Mouse (Mus musculus) 3T3-L1 (cell line): ENCODE data around the gene Rpl18.

ENCODE experiments used
- DNase-seq: peaks from one replicate; pipeline ENCODE4 v3.0.0-alpha.2; 2015; ENCODE audit warnings: low read depth, low spot score

Gene Rpl18

DNA sequence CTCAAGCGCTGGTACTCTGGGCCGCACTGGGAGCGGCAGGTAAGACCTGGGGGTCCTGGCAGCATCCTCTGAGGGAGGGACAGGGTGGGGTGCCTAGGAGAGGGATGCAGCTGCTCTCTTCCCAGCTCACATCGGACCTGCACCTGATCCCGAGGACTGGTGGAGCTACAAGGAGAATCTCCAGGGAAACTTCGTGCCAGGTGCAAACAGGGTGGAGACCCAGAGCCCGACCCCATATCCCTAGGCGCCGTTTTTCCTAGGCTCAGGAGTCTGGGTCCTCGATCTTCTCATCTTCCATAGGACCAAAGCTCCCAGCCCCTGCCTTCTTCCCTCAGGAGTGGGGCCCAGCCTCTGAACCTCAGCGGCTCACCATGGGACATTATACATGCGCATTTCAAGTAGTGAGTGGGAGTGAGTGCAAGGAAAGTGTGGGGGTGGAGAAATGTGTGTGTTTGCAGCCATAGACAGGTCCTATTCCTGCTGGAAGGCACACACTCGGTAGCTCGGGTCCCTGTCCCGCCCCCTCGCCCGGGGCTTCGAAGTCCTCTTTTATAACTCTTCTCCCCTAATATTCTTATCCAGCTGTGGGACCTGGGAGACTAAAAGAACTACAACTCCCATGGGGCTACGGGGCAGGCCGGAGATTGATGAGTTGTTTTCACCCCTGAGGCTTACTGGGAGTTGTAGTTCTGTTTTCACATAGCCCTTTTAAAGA is 14.8 kb upstream of the Rpl18 start:
- peak; percentile 87 for DNase-seq

DNA sequence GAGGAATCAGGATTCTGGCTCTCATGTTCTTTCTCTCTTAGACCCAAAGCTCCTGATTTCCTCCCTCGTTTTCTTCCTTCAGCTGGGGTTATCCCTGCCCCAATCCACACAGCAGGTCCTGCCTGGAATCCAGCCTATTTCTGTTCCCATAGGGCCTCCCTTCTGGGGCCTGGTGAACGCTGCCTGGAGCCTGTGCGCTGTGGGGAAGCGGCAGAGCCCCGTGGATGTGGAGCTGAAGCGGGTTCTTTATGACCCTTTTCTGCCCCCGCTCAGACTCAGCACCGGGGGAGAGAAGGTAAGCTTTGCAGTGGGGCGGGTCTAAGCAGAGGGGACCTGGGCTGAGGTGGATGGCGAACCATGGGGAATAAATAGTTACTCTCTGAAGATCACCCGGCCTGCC is 14.2 kb upstream of the Rpl18 start:
- DNase-seq, result no peak

DNA sequence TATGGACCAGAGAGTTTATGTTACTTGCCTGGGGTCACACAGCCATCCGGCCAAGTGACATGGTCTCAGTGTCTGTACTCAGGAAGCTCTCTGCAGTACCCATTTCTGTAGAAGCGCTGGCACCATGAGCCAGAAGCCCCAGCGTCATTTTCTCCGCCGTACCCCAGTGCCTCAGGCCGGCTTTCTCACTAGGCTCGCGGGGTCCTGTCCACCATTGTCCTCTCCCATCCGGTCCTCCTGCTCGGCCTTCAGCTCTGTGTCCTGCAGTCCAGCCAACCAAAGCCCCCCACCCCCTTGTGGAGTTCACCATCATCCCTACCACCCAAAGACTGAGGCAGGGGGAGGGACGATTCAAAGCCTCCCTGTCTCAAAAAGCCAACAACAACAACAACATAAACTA is 13.7 kb upstream of the Rpl18 start:
- DNase-seq, result no peak

DNA sequence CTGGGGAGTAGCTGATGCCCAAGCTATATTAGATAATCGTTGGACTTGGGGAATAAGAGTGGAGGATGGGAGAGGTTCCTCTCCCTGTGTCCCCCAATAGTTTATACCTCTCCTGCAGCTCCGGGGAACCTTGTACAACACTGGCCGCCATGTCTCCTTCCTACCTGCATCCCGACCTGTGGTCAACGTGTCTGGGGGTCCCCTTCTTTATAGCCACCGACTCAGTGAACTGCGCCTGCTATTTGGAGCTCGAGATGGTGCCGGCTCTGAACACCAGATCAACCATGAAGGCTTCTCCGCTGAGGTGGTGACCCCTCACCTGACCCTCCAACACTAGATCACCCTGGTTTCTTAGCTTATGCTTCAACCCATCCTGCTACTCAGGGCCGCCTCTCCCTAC is 12.9 kb upstream of the Rpl18 start:
- no peak for DNase-seq

DNA sequence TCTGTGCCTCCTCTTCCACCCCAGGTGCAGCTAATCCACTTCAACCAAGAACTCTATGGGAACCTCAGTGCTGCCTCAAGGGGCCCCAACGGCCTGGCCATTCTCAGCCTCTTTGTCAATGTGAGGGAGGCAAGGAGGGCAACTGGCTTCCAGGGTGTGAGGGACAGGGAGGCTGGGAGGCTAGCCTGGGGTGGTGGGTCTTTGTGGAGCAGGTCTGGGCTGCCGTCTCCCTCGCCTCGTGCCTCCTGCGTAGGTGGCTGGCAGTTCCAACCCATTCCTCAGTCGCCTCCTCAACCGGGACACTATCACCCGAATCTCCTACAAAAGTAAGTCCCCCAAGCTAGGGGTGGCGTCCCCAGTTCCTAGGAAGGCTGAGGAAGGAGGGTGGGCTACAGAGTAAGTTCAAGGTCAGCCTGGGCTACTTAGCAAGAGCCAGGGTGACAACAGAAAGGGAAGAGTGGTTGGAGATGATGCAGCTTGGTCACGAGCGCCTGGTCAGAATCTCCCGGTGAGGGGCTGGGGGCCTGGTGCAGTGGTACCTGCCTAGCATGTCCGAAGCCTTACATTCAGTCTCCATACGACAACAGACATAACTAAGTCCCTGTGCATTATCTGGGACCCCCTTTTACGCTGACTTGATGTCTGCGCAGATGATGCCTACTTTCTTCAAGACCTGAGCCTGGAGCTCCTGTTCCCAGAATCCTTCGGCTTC is 12.3 kb upstream of the Rpl18 start:
- DNase-seq, result no peak

DNA sequence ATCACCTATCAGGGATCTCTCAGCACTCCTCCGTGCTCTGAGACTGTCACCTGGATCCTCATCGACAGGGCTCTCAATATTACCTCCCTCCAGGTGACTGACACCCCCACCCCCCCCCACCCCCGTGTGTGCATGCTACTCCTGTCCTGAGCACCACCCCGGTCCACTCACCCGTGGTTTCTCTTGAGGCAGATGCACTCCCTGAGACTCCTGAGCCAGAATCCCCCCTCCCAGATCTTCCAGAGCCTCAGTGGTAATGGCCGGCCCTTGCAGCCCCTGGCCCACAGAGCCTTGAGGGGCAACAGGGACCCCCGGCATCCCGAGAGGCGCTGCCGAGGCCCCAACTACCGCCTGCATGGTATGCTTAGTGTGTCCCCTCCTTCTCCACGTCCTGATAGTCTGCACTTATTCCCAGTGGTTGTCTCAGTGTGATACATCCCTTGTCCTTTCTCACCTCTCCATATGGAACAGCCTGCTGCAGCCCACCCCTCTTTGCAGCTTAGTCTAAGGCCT is 11.7 kb upstream of the Rpl18 start:
- no peak for DNase-seq

DNA sequence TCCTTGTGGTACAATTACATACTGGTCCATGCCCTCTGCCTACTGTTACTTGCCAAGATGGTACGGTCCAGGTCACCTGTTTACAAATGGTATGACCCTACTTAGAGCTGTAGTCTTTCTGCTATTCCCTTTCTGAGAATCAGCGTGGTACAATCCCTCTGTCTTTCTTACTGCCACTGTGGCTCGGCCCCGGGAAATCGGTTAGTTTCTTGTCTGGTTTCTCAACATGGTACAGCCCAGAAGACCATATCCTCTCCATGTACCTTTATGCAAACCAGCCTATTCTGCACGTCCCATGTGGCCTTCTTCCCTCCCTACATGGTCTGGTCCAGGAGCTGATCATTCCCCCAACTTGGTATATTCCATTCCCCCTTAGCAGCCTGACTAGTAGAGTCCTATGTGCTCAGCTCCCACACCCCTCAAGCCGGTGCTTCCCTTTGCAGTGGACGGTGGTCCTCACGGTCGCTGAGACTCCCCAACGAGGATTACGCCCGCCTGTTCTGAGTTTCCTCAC is 11.2 kb upstream of the Rpl18 start:
- peak; percentile 85 for DNase-seq

DNA sequence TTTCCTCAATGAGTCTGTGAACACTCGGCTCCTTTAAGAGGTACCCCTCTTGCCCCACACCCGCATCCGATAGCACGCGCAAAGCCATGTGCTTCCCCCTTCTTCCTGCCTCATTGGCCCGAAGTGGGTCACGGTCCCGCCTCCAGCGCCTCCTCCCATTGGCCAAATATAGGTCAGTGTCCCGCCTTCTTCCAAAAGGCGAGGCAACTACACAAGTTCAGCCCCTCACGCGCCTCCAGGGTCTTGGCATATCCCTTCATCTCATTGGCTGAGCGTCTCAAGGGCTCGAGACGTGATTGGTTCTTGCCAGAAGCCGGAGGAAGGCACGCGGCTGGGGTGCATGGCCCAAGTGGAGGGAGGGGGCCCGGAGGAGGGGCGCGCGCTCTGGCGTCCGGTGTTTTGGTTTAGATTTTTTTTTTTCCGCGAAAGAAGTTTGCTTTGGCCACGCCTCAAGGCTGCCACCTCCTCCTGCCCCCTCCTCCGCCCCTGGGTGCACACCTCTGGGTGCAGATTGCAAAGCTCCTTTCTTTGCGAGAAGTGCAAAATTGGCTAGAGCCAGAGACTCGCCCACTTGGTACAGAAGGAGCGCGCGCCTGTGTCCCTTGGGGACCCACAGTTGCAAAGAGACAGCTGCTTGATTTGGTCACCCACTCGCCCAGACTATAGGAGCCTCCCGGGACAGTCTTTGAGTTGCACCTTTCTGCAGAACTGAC is 10.4 kb upstream of the Rpl18 start, which contains the start of gene Dbp:
Gene Dbp (plus strand): TSS at position 359 of the 713 bp plus-strand sequence.
- peak; percentile 98 for DNase-seq

DNA sequence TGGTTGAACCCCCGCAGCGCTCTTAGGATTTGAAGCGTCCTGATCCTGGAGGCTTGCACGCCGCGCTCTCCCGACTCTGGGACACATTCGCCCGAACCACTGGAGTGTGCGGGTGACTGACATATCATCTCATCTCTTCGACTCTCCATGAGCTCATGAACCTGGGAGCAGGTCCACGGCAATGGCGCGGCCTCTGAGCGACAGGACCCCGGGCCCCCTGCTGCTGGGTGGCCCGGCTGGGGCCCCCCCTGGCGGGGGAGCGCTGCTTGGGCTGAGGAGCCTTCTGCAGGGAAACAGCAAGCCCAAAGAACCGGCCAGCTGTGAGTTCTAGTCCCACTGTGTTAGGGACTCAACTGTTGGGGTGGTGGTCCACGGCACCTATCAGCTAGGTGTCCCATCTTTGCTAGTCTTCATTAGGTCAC is 9.8 kb upstream of the Rpl18 start:
- no peak for DNase-seq

DNA sequence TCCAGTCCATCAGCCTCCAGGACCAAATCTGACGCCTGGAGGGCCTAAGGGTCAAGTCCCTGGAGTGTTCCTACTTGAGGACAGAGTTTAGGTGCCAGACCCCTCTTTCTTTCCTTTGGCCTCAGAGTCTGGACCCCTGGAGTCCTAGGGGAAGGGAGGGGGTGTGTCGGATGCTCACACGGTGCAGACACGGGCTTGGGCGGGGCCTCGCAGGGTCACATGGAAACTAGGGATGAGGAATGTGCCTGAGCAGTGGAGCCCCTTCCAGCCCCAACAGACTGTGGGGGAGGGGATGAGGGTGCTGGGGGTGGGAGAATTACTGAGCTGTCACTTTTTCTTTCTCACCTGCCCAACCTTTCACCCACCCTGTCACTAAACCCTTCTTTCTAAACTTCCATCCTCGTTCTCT is 9.4 kb upstream of the Rpl18 start:
- peak; percentile 75 for DNase-seq

DNA sequence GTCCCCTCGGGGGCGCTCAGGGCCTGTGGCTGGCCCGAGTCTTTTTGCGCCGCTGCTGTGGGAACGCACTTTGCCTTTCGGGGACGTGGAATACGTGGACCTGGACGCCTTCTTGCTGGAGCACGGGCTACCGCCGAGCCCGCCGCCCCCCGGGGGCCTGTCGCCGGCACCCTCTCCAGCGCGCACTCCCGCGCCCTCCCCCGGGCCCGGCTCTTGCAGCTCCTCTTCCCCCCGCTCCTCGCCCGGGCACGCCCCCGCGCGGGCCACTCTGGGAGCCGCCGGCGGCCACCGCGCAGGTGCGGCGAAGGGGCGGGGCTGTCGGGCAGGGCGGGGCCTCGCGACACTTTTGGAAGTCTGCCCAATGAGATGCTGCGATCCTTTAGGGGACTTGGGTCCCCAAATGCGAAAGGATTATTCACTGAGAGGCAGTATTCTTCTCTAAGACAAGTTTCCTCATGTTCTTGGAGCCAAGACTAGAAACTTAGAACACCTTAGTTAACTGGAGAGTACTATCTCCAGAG is 8.5 kb upstream of the Rpl18 start:
- DNase-seq, result peak; percentile 56

DNA sequence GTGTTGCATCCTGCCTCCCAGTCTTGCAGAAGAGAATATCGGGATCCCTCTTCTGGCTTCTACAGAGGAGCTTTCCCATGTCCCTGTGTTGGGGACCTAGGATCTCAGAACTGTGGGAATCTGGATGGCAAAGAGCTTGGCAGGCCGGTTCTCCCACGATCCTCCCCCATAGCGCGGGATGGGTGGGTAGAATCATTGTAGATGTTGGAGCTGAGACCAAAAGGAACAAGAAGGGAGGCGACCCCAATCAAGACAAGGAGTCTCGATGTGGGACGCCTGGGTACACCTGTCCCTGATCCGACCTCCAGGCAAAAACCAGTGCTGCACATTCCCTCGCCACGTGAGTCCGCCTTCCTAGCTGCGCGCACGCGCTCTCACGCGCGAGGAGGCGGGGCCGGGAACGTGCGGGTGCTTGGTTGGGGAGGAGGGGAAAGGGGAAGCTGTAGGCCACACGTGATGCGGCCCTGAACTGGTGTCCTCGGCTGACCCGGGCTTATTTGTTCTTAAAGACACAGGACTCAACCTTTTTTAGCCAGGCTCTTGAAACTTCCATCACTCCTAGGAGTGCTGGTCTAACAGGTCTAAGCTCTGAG is 7.8 kb upstream of the Rpl18 start:
- peak; percentile 84 for DNase-seq

DNA sequence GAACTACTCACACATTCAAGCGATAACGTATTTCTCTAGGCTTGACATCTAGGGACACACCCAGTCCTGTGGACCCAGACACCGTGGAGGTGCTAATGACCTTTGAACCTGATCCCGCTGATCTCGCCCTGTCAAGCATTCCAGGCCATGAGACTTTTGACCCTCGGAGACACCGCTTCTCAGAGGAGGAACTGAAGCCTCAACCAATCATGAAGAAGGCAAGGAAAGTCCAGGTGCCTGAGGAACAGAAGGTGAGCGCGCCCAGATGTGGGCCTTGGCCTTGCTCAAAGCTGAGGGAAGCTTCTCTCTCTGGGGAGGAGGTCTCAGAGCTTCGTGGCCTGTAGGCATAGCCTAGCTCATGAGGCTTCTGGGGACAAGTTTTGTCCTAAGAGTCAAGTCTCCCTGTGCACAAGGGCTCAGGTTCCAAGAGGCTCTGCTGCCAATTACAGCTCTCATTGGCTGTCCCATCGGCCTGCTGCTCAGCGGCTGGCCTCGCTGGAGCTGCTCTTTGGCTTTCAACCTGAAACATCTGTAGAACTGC is 7.0 kb upstream of the Rpl18 start:
- DNase-seq, result no peak

DNA sequence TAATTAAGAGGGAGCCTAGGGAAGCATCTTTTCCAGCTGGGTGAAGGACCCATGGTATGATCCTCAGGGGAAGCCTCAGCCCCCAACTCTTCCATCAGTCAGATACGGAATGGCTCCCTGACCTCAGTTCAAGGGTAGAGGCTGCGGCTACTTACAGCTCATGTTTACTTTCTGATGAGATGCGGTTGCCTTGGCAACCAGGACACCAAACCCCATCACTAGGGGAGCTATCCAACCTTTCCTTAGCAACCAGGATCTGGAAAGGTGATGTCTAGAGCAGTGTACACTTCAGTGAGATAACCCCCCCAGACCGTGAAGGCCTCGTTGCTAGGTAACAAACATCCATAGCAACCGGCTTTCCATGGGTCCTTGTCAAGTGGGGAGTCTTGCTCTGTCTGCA is 6.2 kb upstream of the Rpl18 start:
- no peak for DNase-seq

DNA sequence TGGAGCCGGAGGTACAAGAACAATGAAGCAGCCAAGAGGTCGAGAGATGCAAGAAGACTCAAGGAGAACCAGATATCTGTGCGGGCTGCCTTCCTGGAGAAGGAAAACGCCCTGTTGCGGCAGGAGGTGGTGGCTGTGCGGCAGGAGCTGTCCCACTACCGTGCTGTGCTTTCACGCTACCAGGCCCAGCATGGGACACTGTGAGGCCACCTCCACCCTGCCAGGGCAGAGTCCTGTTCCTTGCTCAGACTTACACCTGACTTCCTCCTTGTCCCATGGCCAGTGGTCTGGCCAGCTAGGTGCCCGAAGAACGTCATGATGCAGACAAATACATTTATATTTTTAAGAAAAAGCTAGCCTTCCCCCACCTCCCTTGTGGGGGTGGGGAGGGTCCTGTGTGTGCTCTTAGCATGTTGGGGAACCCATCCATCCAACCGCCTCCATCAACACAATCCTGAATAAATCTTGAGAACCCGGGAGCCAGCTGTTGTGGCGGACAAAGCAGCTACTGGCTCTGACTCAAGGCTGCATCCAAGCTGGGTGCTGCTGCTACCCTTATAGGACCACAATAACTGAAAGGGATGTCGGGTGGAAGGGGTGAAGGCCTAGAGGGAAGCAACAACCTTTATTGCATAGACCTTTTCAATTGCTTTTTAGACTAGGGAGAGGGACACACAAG is 5.4 kb upstream of the Rpl18 start:
- no peak for DNase-seq

DNA sequence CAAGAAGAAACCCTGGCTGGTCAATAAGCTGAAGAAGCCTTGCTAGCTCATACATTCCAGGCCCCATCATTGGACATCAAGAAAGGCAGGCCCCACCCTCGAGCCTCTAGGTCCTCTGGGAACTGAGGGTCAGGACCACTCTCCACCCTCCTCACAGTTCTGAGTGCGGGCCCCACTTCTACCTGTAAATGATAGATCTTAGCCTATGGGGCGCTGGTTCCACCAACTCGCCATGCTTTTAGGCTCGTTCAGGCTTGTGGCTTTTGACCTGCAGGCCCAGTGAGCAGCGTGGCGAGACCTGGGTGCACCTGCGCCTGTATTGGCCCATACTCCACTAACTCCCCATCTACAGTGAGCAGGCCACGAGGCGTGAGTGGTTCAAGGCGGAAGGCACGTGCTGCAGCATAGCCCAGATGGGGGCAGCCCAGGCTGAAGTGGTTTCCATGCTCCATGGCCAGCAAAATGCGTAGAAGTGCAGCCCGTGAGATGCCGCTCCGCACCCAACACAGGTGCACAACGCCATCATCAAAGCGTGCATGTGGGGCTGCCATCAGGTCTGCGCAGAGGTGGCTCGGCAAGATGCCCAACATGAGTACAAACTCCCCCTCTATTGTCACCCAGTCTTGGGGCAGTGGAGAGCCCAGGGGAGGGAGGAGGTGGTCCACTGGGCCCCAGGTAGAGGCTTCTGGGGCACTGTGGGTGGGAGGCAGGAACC is 4.6 kb upstream of the Rpl18 start:
- DNase-seq, result no peak

DNA sequence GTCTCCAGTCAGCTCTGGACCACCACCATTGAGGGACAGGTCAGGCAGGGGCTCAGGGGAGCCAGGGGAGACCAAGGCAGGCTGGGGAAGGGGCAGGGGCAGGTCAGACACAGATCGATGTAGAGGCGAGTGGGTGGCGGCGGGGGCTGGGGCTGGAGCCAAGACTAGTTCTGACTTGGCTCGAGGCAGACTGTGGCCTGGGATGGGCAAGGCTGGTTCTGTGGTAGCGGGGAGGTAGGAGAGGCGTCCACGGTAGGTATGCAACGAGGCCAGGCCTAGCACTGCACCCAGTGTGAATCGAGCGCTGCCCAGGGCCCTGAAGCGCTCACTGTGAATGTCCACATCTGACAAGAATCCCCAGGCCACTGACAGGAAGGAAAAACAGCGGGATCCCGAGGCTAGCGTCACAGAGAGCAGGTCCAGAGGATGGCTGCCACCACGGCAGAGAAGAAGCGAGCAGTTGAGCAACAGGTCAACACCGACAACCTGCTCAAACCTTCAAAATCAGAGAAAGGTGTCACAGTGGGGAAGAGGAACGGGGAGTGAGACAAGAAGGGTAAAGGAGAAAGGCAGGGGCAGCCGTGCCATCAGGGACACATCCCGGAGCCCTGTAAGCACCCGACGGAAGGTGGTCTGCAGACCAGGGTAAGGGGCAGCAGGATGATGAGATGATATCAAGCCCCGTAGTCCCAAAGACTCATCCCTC is 3.8 kb upstream of the Rpl18 start:
- no peak for DNase-seq

DNA sequence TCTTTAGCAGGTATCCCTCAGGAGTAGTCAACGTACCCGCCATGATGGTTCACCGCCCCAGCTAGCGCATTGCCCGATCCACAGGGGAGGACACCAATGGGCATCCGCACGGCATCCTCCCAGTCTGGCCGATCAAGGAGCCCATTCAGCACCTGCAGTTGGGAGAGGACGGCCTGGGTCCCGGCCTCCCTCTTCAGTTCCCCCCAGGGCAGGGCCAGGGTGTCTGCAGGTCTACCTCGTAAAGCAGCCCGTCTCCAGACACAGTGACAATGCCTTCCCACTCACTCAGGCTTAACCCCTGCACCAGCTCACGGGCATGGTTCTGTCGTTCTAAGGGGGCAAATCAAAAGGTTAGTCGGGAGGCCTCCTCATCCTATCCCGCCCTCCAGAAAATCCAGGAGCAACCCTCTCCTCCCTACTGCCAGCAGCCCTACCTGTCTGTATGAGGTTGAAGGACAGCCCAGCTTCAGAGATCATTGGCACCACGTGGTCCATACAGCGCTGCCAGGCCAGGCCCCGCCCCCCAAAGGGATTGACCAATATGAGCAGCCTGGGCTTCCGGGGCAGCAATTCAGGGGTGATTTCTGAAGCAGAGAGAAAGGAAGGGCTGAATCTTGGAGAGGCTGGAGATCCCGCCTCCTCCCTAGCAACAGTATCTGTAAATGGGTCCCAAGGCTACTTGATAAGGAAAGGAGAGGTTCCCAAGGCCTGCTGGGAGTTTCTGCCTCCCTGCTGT is 3.1 kb upstream of the Rpl18 start:
- no peak for DNase-seq

DNA sequence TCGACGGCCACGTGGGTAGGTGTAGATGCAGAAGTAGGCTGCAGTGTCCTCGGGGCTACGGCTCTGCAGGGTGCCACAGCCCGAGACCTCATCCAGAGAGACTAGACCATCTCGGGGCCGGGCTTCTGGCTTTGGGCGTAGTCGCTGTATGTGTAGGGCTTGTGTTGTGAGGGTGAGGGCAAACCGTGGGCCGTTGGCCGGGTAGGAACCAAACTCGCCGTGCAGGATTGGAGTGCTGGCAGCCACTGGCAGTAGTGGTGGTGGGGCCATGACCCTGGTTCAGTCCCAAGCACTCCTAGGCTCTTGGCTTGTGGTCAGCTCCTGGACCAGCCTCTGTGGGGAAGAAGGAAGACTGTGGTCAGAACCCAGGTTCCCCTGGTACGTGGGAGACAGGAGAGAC is 1.9 kb upstream of the Rpl18 start:
- DNase-seq, result no peak
